Mouse (Mus musculus) forebrain, postnatal 0 days (tissue): ENCODE results near the gene Hoxb9. TPM values are rescaled to one million over a fixed set of nuclear protein-coding genes. Genes with fewer than 3 reads are reported as not detected.

ENCODE experiments used
- ATAC-seq: fragments of 200-750 bp; cut with Nextera tagmentation; 2 replicates; pipeline ENCODE4 v1.8.0; 2017; ENCODE audit warnings: mild to moderate bottlenecking, moderate library complexity
- DNase-seq: peaks from one replicate; pipeline ENCODE4 v3.0.0-alpha.2; 2015
- H3K27ac ChIP-seq: fragments of 300-500 bp; sonication (generic); 2 replicates; pipeline ENCODE4 v1.5.1; 2014; ENCODE audit warnings: low read depth, mild to moderate bottlenecking, antibody characterized with exemption, low read length, moderate library complexity, mixed read lengths
- H3K27me3 ChIP-seq: fragments of 300-500 bp; sonication (generic); 2 replicates; pipeline ENCODE4 v1.6.1; 2014; ENCODE audit warnings: mild to moderate bottlenecking, low read length, mixed read lengths; ENCODE audit not compliant: insufficient read depth
- H3K36me3 ChIP-seq: fragments of 300-500 bp; sonication (generic); 2 replicates; pipeline ENCODE4 v1.6.1; 2014; ENCODE audit warnings: mild to moderate bottlenecking, moderate library complexity; ENCODE audit not compliant: insufficient read depth
- H3K4me1 ChIP-seq: fragments of 300-500 bp; sonication (generic); 2 replicates; pipeline ENCODE4 v1.6.1; 2014; ENCODE audit warnings: antibody characterized with exemption; ENCODE audit not compliant: insufficient read depth
- H3K4me2 ChIP-seq: fragments of 300-500 bp; sonication (generic); 2 replicates; pipeline ENCODE4 v1.6.1; 2014; ENCODE audit warnings: low read depth, mild to moderate bottlenecking, moderate library complexity
- H3K4me3 ChIP-seq: fragments of 300-500 bp; sonication (generic); 2 replicates; pipeline ENCODE4 v1.5.1; 2014; ENCODE audit warnings: low read depth, low read length, mixed read lengths
- H3K9ac ChIP-seq: fragments of 300-500 bp; sonication (generic); 2 replicates; pipeline ENCODE4 v1.6.1; 2014; ENCODE audit warnings: mild to moderate bottlenecking
- H3K9me3 ChIP-seq: fragments of 300-500 bp; sonication (generic); 2 replicates; pipeline ENCODE4 v1.6.1; 2016; ENCODE audit warnings: low read length
- CTCF ChIP-seq: sonication (generic); IDR thresholded peaks from 2 replicates; pipeline ENCODE4 v1.5.1; 2016; ENCODE audit warnings: antibody characterized with exemption, control low read depth, low read depth
- WGBS: fragments of 180-500 bp; shearing (Covaris S2); extraction: QIAGEN DNeasy Blood & Tissue Kit; methylation state at CpG from one replicate; pipeline ENCODE4 v1.1.7; 2014; 5-methylcytosine and 5-hydroxymethylcytosine counted together
- polyA plus RNA-seq: library from polyadenylated mRNA; unstranded; fragments of >200 nt; fragmentation: Nextera tagmentation; extraction: Ambion mirVana; gene quantifications from 2 replicates; pipeline ENCODE4 v1.2.1, GENCODE M21; 2015
- total RNA-seq: library from RNA; depleted of rRNA; stranded (reverse); fragments of >200 nt; gene quantifications from 2 replicates; pipeline ENCODE4 v1.2.3, GENCODE M21; 2014

Gene Hoxb9
- total and polyA plus RNA-seq, 2 experiments from 2014 or later = not detected

DNA sequence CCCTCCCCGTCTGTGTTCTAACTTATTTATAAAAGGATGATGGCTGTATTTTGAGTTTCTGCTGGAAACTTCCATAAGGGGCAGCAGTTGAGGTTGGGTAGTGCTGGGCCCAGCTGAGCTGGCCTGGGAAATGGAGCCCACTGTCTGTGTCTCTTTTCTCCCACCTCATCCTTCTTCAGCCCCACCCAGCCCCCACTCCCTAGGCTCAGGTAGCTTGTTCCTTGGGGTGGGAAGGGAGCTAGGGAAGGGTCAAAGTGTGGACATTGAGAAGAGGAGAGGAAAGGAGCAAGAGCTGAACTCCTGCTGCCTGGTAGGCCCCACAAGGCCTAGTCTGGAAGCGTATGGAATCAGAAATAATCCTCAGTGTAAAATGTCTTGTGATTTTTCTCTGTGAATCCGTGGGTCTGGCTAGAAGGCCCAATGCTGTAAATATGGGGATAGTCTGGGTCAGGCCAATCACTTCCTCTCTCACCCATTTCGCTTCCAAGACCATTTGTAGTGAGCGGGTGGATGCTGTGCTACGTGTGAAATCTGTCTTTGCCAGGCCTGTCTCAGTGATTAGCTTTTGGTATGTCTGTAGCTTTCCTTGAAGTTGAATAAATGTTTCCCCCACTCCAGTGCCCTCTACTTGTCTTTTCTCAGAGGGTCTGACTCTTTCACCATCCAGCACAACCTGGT lies 34.4 kb downstream of the Hoxb9 start:
- Histone ChIP-seq H3K4me2 (no peak overlapping the region), H3K4me3 (no peak overlapping the region), H3K4me1 (no peaks in the 10 kb centered on the region), H3K27me3 (peaks cover 100% of the 10 kb centered on the region), H3K9ac (no peak overlapping the region), H3K9me3 (no peaks in the 10 kb centered on the region), H3K27ac (no peak overlapping the region), H3K36me3 (no peaks in the 10 kb centered on the region)
- DNase-seq (no peak), ATAC-seq (no peak)
- no peak for TF ChIP-seq CTCF
- 34% methylated on average over 6 of the region's 6 CpGs for WGBS

DNA sequence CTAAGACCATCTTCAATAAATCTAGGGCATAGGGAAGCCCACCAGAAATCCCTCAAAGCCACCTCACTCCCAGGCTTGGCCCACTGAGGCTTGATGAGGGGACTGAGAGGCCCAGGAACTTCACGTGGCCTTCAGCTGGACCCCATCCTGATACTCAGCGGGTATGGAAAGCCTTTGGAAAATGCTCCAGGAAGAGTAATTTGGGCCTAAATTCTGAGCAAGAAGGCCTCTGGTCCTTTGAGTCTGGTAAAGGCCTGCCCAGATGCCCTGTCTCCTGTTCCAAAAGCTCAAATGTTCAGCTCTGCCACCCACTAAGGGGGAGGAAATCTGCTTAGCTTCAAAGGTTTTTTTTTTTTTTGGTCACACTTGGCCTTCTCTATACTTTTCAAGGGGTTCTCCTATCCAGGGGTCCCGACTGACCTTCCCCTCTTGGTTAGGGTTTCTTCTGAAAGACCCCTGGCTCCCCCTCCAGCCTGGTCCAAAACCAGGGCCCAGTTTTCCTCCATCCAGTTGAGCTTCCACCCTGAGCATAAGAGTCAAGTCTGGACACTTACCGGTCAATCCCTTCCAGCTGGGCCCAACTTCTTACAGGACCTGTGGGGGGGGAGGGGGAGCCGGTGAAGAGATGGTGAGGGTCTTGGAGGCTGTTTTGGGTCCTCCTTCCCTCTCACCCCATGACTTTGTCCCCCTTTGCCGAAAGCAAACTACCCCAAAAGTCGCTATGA lies 35.1 kb downstream of the Hoxb9 start:
- Histone ChIP-seq H3K9me3 (no peaks in the 10 kb centered on the region), H3K36me3 (no peaks in the 10 kb centered on the region), H3K27me3 (peaks cover 100% of the 10 kb centered on the region), H3K9ac (no peak overlapping the region), H3K4me1 (no peaks in the 10 kb centered on the region), H3K4me3 (no peak overlapping the region), H3K4me2 (no peak overlapping the region), H3K27ac (no peak overlapping the region)
- no peak for TF ChIP-seq CTCF
- 7% methylated on average over 7 of the region's 7 CpGs for WGBS
- ATAC-seq (no peak), DNase-seq (no peak)

DNA sequence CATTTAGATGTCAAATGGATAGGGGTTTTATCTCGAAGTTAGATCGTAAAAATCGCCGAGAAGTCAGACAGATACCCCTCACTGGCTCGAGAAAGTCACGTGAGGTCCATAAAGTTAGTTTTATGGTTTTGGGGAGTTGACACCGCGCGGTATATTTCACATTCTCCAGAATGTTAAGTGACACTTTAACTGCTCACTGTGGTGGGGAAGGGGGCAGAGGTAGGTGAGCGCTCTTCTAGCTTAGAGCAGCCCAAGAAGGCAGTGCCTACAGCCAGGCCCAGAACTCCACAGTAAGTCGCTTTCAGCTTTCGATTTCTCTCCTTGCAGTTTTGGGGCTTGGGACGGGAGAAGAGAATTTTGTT lies 35.6 kb downstream of the Hoxb9 start:
- Histone ChIP-seq H3K27ac (no peak overlapping the region), H3K27me3 (peaks cover 100% of the 10 kb centered on the region), H3K9me3 (no peaks in the 10 kb centered on the region), H3K4me2 (no peak overlapping the region), H3K36me3 (no peaks in the 10 kb centered on the region), H3K9ac (no peak overlapping the region), H3K4me1 (no peaks in the 10 kb centered on the region), H3K4me3 (no peak overlapping the region)
- DNase-seq = no peak
- WGBS = 6% methylated on average over 13 of the region's 13 CpGs
- no peak for ATAC-seq
- TF ChIP-seq CTCF = no peak

DNA sequence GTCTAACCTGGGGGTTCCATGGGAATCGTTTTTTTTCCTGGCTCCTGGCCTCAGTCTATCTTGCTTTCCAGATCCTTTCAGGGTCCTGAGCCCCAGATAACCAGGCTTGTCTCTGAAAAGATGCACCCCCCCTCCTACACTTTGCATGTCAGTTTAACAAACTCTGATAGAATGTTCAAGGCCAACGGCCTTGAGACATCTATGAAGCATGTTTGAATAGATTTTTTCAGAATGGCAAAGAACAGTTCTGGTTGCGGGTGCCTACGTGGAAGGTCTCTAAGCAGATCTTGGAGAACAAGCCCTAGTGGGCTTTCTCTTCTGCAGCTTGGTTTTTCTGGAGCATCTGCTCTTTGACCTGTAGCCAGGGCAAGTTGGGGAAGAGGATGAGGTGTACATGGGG lies 37.5 kb downstream of the Hoxb9 start:
- no peak for ATAC-seq
- no peak overlapping the region for H3K27ac ChIP-seq
- 12% methylated on average over 4 of the region's 4 CpGs for WGBS

DNA sequence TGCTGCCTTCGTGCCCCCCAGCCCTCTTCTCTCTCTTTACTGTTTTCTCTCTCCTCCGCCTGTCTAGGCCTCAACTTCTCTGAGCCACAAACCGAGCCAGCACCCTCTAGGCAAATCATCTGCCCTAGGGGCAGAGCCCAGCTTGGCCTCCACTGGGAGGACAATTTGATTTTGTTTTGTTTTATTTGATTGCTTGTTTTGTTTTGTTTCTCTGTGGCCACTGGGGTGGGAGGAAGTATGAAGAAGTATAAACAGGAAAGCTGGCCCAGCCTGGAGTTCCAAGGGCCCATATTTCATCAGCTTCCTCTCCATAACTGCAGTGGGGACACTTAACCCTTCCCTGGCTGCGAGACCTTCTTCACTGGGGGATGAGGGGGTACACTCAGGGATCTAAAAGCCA lies 38.0 kb downstream of the Hoxb9 start:
- TF ChIP-seq CTCF = no peak
- ATAC-seq (no peak), DNase-seq (no peak)
- no peaks in the 10 kb centered on the region for H3K4me1 ChIP-seq
- H3K9ac ChIP-seq = no peak overlapping the region
- no peak overlapping the region for H3K4me3 ChIP-seq
- H3K9me3 ChIP-seq = no peaks in the 10 kb centered on the region
- no peaks in the 10 kb centered on the region for H3K36me3 ChIP-seq
- 7% methylated on average over 4 of the region's 4 CpGs for WGBS
- no peak overlapping the region for H3K27ac ChIP-seq
- H3K4me2 ChIP-seq = no peak overlapping the region
- H3K27me3 ChIP-seq = peaks cover 100% of the 10 kb centered on the region

More for the DNA sequence above, 37.5 kb downstream of the Hoxb9 start:
- no peak for TF ChIP-seq CTCF
- Histone ChIP-seq H3K9me3 (no peaks in the 10 kb centered on the region), H3K4me2 (no peak overlapping the region), H3K27me3 (peaks cover 100% of the 10 kb centered on the region), H3K36me3 (no peaks in the 10 kb centered on the region), H3K4me1 (no peaks in the 10 kb centered on the region), H3K4me3 (no peak overlapping the region), H3K9ac (no peak overlapping the region)
- no peak for DNase-seq

DNA sequence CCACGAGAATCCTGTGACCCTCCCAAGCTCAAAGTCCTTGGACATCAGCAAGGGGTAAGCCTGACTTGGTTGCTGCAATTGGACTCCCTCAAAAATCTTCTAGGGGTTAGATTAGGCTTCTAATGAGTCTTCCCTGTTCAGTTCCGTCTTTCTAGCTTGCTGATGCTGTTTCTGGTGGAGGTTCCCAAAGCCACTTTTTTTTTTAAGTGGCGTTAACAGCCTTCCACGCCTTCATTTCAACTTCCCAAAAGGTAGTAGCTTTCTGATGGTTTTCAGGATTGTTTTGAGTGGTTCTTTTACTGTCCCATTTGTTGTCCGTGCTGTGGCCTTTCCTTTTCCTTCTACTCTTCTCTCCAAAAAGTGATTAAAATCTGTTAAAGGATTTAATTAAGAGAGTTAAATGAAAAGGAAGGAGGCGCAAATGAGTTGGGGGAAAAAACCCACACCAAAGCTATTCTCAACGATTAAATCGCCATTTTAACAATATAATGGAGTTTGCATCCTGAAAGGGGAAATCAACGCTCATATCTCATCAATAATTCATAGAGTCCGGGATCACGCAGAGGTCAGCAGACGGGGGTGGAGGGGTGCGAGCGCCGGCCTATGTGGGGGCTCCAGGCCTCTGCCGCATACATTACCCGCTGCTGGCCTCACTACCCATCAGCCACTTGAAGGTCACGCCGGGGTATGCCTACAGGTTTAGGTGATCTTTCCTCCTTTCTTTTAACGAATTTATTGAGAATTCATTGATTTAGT lies 39.1 kb downstream of the Hoxb9 start:
- no peaks in the 10 kb centered on the region for H3K4me1 ChIP-seq
- no peaks in the 10 kb centered on the region for H3K36me3 ChIP-seq
- H3K27me3 ChIP-seq = peaks cover 100% of the 10 kb centered on the region
- H3K27ac ChIP-seq = no peak overlapping the region
- H3K4me2 ChIP-seq = no peak overlapping the region
- TF ChIP-seq CTCF = no peak
- WGBS = 2% methylated on average over 20 of the region's 20 CpGs
- DNase-seq = no peak
- no peak overlapping the region for H3K4me3 ChIP-seq
- H3K9ac ChIP-seq = no peak overlapping the region
- no peak for ATAC-seq
- H3K9me3 ChIP-seq = no peaks in the 10 kb centered on the region

DNA sequence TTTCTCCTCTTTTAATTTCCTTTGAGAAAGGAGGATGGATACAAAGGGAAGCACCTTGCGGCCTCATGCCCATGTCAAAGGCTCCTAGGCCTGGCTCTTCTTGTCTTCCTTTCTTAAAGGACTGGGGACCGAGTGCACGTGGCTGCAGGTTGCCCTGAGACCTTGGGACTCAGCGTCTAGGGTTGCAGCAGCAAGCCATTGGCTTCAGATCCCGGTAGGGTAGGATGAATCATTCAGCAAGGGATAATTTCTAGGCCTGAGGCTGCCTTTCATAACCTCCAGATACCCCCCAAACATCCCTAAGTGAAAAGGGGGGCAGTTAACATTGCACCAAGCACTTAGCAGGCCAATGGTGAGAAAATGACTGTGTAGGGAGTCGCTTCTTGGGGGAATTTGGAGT lies 39.8 kb downstream of the Hoxb9 start:
- DNase-seq = no peak
- no peak for ATAC-seq
- no peak for TF ChIP-seq CTCF
- Histone ChIP-seq H3K4me1 (no peaks in the 10 kb centered on the region), H3K27ac (no peak overlapping the region), H3K27me3 (peaks cover 100% of the 10 kb centered on the region), H3K9ac (no peak overlapping the region), H3K36me3 (no peaks in the 10 kb centered on the region), H3K4me2 (no peak overlapping the region), H3K4me3 (no peak overlapping the region), H3K9me3 (no peaks in the 10 kb centered on the region)
- WGBS = 4% methylated on average over 6 of the region's 6 CpGs
